Mouse (Mus musculus): ENCODE measurements around the gene Cbx2. TPM values are rescaled to one million over a fixed set of nuclear protein-coding genes. Genes with fewer than 3 reads are reported as not detected.

Cbx2 gene
- polyA plus RNA-seq, 1 experiment, result 20.6 TPM

- Histone ChIP-seq H3K36me3 (ENCODE audit: control insufficient read depth, insufficient read depth, low read length) (peaks cover 2% of the 10 kb centered on the region; the same call in 1 of the 2 replicates), H3K4me3 (ENCODE audit: control insufficient read depth, insufficient read depth, low read length) (no peak overlapping the region), H3K4me1 (replicated peaks; ENCODE audit: control insufficient read depth, insufficient read depth, low read length) (peaks cover 42% of the 10 kb centered on the region), H3K27ac (ENCODE audit: control insufficient read depth, insufficient read depth, low read length) (no peak overlapping the region), H3K27me3 (ENCODE audit: control insufficient read depth, insufficient read depth, low read length) (peaks cover 53% of the 10 kb centered on the region)
- 9% methylated on average over 10 of the region's 10 CpGs for WGBS
- TF ChIP-seq POLR2A (IDR thresholded peaks at IDR 0.05; ENCODE audit: control insufficient read depth, extremely low read depth, insufficient read depth, low read length, poor library complexity) (no peak), CTCF (IDR thresholded peaks at IDR 0.05; ENCODE audit: borderline replicate concordance, control insufficient read depth, extremely low read depth, insufficient read depth, low read length, poor library complexity) (peak; percentile 55; the same call in 1 of the 2 replicates)
- DNase-seq, result no peak
Measured at GRCm38 (mm10) chr11:119043761-119044550, 21.2 kb downstream of the Cbx2 start.

GRCm38 (mm10) chr11:119044551-119045337, 22.0 kb downstream of the Cbx2 start:
- no peak overlapping the region for H3K4me3 ChIP-seq (ENCODE audit: control insufficient read depth, insufficient read depth, low read length)
- H3K36me3 ChIP-seq (ENCODE audit: control insufficient read depth, insufficient read depth, low read length), result no peaks in the 10 kb centered on the region
- H3K4me1 ChIP-seq (replicated peaks; ENCODE audit: control insufficient read depth, insufficient read depth, low read length), result peaks cover 39% of the 10 kb centered on the region
- peaks cover 55% of the 10 kb centered on the region for H3K27me3 ChIP-seq (ENCODE audit: control insufficient read depth, insufficient read depth, low read length)
- TF ChIP-seq CTCF (IDR thresholded peaks at IDR 0.05; ENCODE audit: borderline replicate concordance, control insufficient read depth, extremely low read depth, insufficient read depth, low read length, poor library complexity), result no peak
- TF ChIP-seq POLR2A (IDR thresholded peaks at IDR 0.05; ENCODE audit: control insufficient read depth, extremely low read depth, insufficient read depth, low read length, poor library complexity), result no peak
- DNase-seq, result no peak
- 8% methylated on average over 41 of the region's 41 CpGs for WGBS
- no peak overlapping the region for H3K27ac ChIP-seq (ENCODE audit: control insufficient read depth, insufficient read depth, low read length)

- DNase-seq, result no peak
- Histone ChIP-seq H3K36me3 (ENCODE audit: control insufficient read depth, insufficient read depth, low read length) (no peaks in the 10 kb centered on the region), H3K4me1 (replicated peaks; ENCODE audit: control insufficient read depth, insufficient read depth, low read length) (peaks cover 33% of the 10 kb centered on the region), H3K27ac (ENCODE audit: control insufficient read depth, insufficient read depth, low read length) (no peak overlapping the region), H3K4me3 (ENCODE audit: control insufficient read depth, insufficient read depth, low read length) (peak overlapping the region; percentile 5; the same call in 1 of the 2 replicates), H3K27me3 (ENCODE audit: control insufficient read depth, insufficient read depth, low read length) (peaks cover 57% of the 10 kb centered on the region)
- TF ChIP-seq CTCF (IDR thresholded peaks at IDR 0.05; ENCODE audit: borderline replicate concordance, control insufficient read depth, extremely low read depth, insufficient read depth, low read length, poor library complexity) (no peak), POLR2A (IDR thresholded peaks at IDR 0.05; ENCODE audit: control insufficient read depth, extremely low read depth, insufficient read depth, low read length, poor library complexity) (no peak)
- 4% methylated on average over 39 of the region's 39 CpGs for whole genome bisulfite sequencing
Measured at GRCm38 (mm10) chr11:119046601-119047245, 24.0 kb downstream of the Cbx2 start.

- H3K27ac ChIP-seq (ENCODE audit: control insufficient read depth, insufficient read depth, low read length), result no peak overlapping the region
- peaks cover 54% of the 10 kb centered on the region for H3K27me3 ChIP-seq (ENCODE audit: control insufficient read depth, insufficient read depth, low read length)
- WGBS, result 1% methylated on average over 43 of the region's 43 CpGs
- H3K4me3 ChIP-seq (ENCODE audit: control insufficient read depth, insufficient read depth, low read length), result no peak overlapping the region
- H3K4me1 ChIP-seq (replicated peaks; ENCODE audit: control insufficient read depth, insufficient read depth, low read length), result peaks cover 31% of the 10 kb centered on the region
- no peak for DNase-seq
- no peak for TF ChIP-seq POLR2A (IDR thresholded peaks at IDR 0.05; ENCODE audit: control insufficient read depth, extremely low read depth, insufficient read depth, low read length, poor library complexity)
- TF ChIP-seq CTCF (IDR thresholded peaks at IDR 0.05; ENCODE audit: borderline replicate concordance, control insufficient read depth, extremely low read depth, insufficient read depth, low read length, poor library complexity), result no peak
- H3K36me3 ChIP-seq (ENCODE audit: control insufficient read depth, insufficient read depth, low read length), result no peaks in the 10 kb centered on the region
Measured at GRCm38 (mm10) chr11:119047261-119048132, 24.7 kb downstream of the Cbx2 start.

- DNase-seq, result no peak
- H3K4me1 ChIP-seq (replicated peaks; ENCODE audit: control insufficient read depth, insufficient read depth, low read length), result peaks cover 35% of the 10 kb centered on the region
- no peaks in the 10 kb centered on the region for H3K36me3 ChIP-seq (ENCODE audit: control insufficient read depth, insufficient read depth, low read length)
- H3K27ac ChIP-seq (ENCODE audit: control insufficient read depth, insufficient read depth, low read length), result no peak overlapping the region
- no peak overlapping the region for H3K4me3 ChIP-seq (ENCODE audit: control insufficient read depth, insufficient read depth, low read length)
- no peak for TF ChIP-seq POLR2A (IDR thresholded peaks at IDR 0.05; ENCODE audit: control insufficient read depth, extremely low read depth, insufficient read depth, low read length, poor library complexity)
- no peak for TF ChIP-seq CTCF (IDR thresholded peaks at IDR 0.05; ENCODE audit: borderline replicate concordance, control insufficient read depth, extremely low read depth, insufficient read depth, low read length, poor library complexity)
- peaks cover 51% of the 10 kb centered on the region for H3K27me3 ChIP-seq (ENCODE audit: control insufficient read depth, insufficient read depth, low read length)
- 4% methylated on average over 13 of the region's 13 CpGs for WGBS
Measured at GRCm38 (mm10) chr11:119048133-119048510, 25.4 kb downstream of the Cbx2 start.
